Mouse (Mus musculus): Measurements from ENCODE around the gene Tmem54. TPM values are rescaled to one million over a fixed set of nuclear protein-coding genes. Genes with fewer than 3 reads are reported as not detected.

The Tmem54 gene
- polyA plus RNA-seq, 1 experiment = 0.18 TPM

GRCm38 (mm10) chr4:129139642-129140041 is 34.3 kb downstream of the Tmem54 start:
- Histone ChIP-seq H3K27me3 (ENCODE audit: control insufficient read depth, insufficient read depth, insufficient read length) (peaks cover 9% of the 10 kb centered on the region), H3ac (ENCODE audit: control insufficient read depth, insufficient read length, low read depth) (no peak overlapping the region), H3K79me3 (ENCODE audit: low read depth) (no peaks in the 10 kb centered on the region), H3K79me2 (ENCODE audit: control insufficient read depth, insufficient read depth) (no peaks in the 10 kb centered on the region), H3K4me3 (ENCODE audit: insufficient read depth, poor library complexity, severe bottlenecking) (no peak overlapping the region), H3K36me3 (ENCODE audit: control insufficient read depth, insufficient read depth) (no peaks in the 10 kb centered on the region)
- TF ChIP-seq MYOD1 (IDR thresholded peaks at IDR 0.05; ENCODE audit: control insufficient read depth, insufficient read length, low read depth) (peak; percentile 73), USF1 (IDR thresholded peaks at IDR 0.05; ENCODE audit: low read depth) (no peak), CTCF (IDR thresholded peaks at IDR 0.05; ENCODE audit: control insufficient read depth, insufficient read depth, insufficient read length) (no peak), MYOG (IDR thresholded peaks at IDR 0.05; ENCODE audit: control insufficient read depth, extremely low read depth, insufficient read length) (no peak), FOSL1 (IDR thresholded peaks at IDR 0.05; ENCODE audit: insufficient read depth, low read length, poor library complexity, severe bottlenecking) (no peak)

- H3K36me3 ChIP-seq (ENCODE audit: control insufficient read depth, insufficient read depth) = peaks cover 3% of the 10 kb centered on the region
- no peak overlapping the region for H3K4me3 ChIP-seq (ENCODE audit: insufficient read depth, poor library complexity, severe bottlenecking)
- no peaks in the 10 kb centered on the region for H3K79me3 ChIP-seq (ENCODE audit: low read depth)
- no peak overlapping the region for H3ac ChIP-seq (ENCODE audit: control insufficient read depth, insufficient read length, low read depth)
- H3K27me3 ChIP-seq (ENCODE audit: control insufficient read depth, insufficient read depth, insufficient read length) = peaks cover 7% of the 10 kb centered on the region
- no peaks in the 10 kb centered on the region for H3K79me2 ChIP-seq (ENCODE audit: control insufficient read depth, insufficient read depth)
- TF ChIP-seq CEBPB (IDR thresholded peaks at IDR 0.05; ENCODE audit: low read depth) (no peak), FOSL1 (IDR thresholded peaks at IDR 0.05; ENCODE audit: insufficient read depth, low read length, poor library complexity, severe bottlenecking) (no peak), CTCF (IDR thresholded peaks at IDR 0.05; ENCODE audit: control insufficient read depth, insufficient read depth, insufficient read length) (no peak), MYOG (IDR thresholded peaks at IDR 0.05; ENCODE audit: control insufficient read depth, extremely low read depth, insufficient read length) (no peak), MAX (IDR thresholded peaks at IDR 0.05) (no peak), MYOD1 (IDR thresholded peaks at IDR 0.05; ENCODE audit: control insufficient read depth, insufficient read length, low read depth) (no peak), USF1 (IDR thresholded peaks at IDR 0.05; ENCODE audit: low read depth) (no peak)
These were observed 35.5 kb downstream of the Tmem54 start for GRCm38 (mm10) chr4:129140808-129141207.

- Histone ChIP-seq H3K79me3 (ENCODE audit: low read depth) (no peaks in the 10 kb centered on the region), H3K79me2 (ENCODE audit: control insufficient read depth, insufficient read depth) (no peaks in the 10 kb centered on the region), H3K27me3 (ENCODE audit: control insufficient read depth, insufficient read depth, insufficient read length) (peaks cover 4% of the 10 kb centered on the region), H3K4me3 (ENCODE audit: insufficient read depth, poor library complexity, severe bottlenecking) (no peak overlapping the region), H3K36me3 (ENCODE audit: control insufficient read depth, insufficient read depth) (peaks cover 4% of the 10 kb centered on the region), H3ac (ENCODE audit: control insufficient read depth, insufficient read length, low read depth) (no peak overlapping the region)
- TF ChIP-seq MYOD1 (IDR thresholded peaks at IDR 0.05; ENCODE audit: control insufficient read depth, insufficient read length, low read depth) (no peak), MAX (IDR thresholded peaks at IDR 0.05) (no peak), CEBPB (IDR thresholded peaks at IDR 0.05; ENCODE audit: low read depth) (no peak), MYOG (IDR thresholded peaks at IDR 0.05; ENCODE audit: control insufficient read depth, extremely low read depth, insufficient read length) (no peak), USF1 (IDR thresholded peaks at IDR 0.05; ENCODE audit: low read depth) (no peak), FOSL1 (IDR thresholded peaks at IDR 0.05; ENCODE audit: insufficient read depth, low read length, poor library complexity, severe bottlenecking) (no peak), CTCF (IDR thresholded peaks at IDR 0.05; ENCODE audit: control insufficient read depth, insufficient read depth, insufficient read length) (no peak)
These were observed 36.5 kb downstream of the Tmem54 start for GRCm38 (mm10) chr4:129141560-129142438.

GRCm38 (mm10) chr4:129142439-129143045 is 37.2 kb downstream of the Tmem54 start:
- H3ac ChIP-seq (ENCODE audit: control insufficient read depth, insufficient read length, low read depth) = no peak overlapping the region
- no peaks in the 10 kb centered on the region for H3K79me3 ChIP-seq (ENCODE audit: low read depth)
- TF ChIP-seq FOSL1 (IDR thresholded peaks at IDR 0.05; ENCODE audit: insufficient read depth, low read length, poor library complexity, severe bottlenecking) (no peak), CTCF (IDR thresholded peaks at IDR 0.05; ENCODE audit: control insufficient read depth, insufficient read depth, insufficient read length) (no peak), MYOD1 (IDR thresholded peaks at IDR 0.05; ENCODE audit: control insufficient read depth, insufficient read length, low read depth) (no peak), MYOG (IDR thresholded peaks at IDR 0.05; ENCODE audit: control insufficient read depth, extremely low read depth, insufficient read length) (no peak), MAX (IDR thresholded peaks at IDR 0.05) (no peak), USF1 (IDR thresholded peaks at IDR 0.05; ENCODE audit: low read depth) (no peak), CEBPB (IDR thresholded peaks at IDR 0.05; ENCODE audit: low read depth) (no peak)
- no peaks in the 10 kb centered on the region for H3K79me2 ChIP-seq (ENCODE audit: control insufficient read depth, insufficient read depth)
- H3K36me3 ChIP-seq (ENCODE audit: control insufficient read depth, insufficient read depth) = peaks cover 4% of the 10 kb centered on the region
- no peaks in the 10 kb centered on the region for H3K27me3 ChIP-seq (ENCODE audit: control insufficient read depth, insufficient read depth, insufficient read length)
- no peak overlapping the region for H3K4me3 ChIP-seq (ENCODE audit: insufficient read depth, poor library complexity, severe bottlenecking)

- TF ChIP-seq MYOD1 (IDR thresholded peaks at IDR 0.05; ENCODE audit: control insufficient read depth, insufficient read length, low read depth) (no peak), CEBPB (IDR thresholded peaks at IDR 0.05; ENCODE audit: low read depth) (no peak), CTCF (IDR thresholded peaks at IDR 0.05; ENCODE audit: control insufficient read depth, insufficient read depth, insufficient read length) (no peak), MAX (IDR thresholded peaks at IDR 0.05) (no peak), FOSL1 (IDR thresholded peaks at IDR 0.05; ENCODE audit: insufficient read depth, low read length, poor library complexity, severe bottlenecking) (no peak), MYOG (IDR thresholded peaks at IDR 0.05; ENCODE audit: control insufficient read depth, extremely low read depth, insufficient read length) (no peak), USF1 (IDR thresholded peaks at IDR 0.05; ENCODE audit: low read depth) (no peak)
- no peak overlapping the region for H3K4me3 ChIP-seq (ENCODE audit: insufficient read depth, poor library complexity, severe bottlenecking)
- peaks cover 4% of the 10 kb centered on the region for H3K36me3 ChIP-seq (ENCODE audit: control insufficient read depth, insufficient read depth)
- H3K79me3 ChIP-seq (ENCODE audit: low read depth) = no peaks in the 10 kb centered on the region
- no peaks in the 10 kb centered on the region for H3K27me3 ChIP-seq (ENCODE audit: control insufficient read depth, insufficient read depth, insufficient read length)
- H3ac ChIP-seq (ENCODE audit: control insufficient read depth, insufficient read length, low read depth) = no peak overlapping the region
- H3K79me2 ChIP-seq (ENCODE audit: control insufficient read depth, insufficient read depth) = no peaks in the 10 kb centered on the region
These were observed 38.2 kb downstream of the Tmem54 start for GRCm38 (mm10) chr4:129143509-129143908.
